Mouse (Mus musculus) small intestine, adult 2 months (tissue): ENCODE measurements around the gene Sox15.
"Not testable (repeated sequence)": the region's sequence is repeated elsewhere in the genome, so short reads cannot be mapped to it uniquely, and the experiment has no call there.

Source experiments
- CTCF ChIP-seq: fragments of 200-500 bp; IDR thresholded peaks from 2 replicates; pipeline ENCODE4 v1.5.1; 2012; ENCODE audit warnings: low read depth, mild to moderate bottlenecking, control low read depth, inconsistent platforms, low read length, moderate library complexity, mixed read lengths; ENCODE audit not compliant: insufficient replicate concordance, insufficient read length; ENCODE audit errors: extremely low read depth
- POLR2A ChIP-seq: fragments of 200-500 bp; IDR thresholded peaks from 2 replicates; pipeline ENCODE4 v1.6.1; 2012; ENCODE audit warnings: low read depth, mild to moderate bottlenecking, control low read depth, inconsistent platforms, low read length, moderate library complexity

GRCm38 (mm10) chr11:69702886-69703285 lies 47.8 kb downstream of the Sox15 start:
- TF ChIP-seq CTCF, POLR2A: not testable (repeated sequence)
